Mouse (Mus musculus): ENCODE measurements around the gene Mink1. TPM values are rescaled to one million over a fixed set of nuclear protein-coding genes. Genes with fewer than 3 reads are reported as not detected.

Mink1 gene
- total and polyA plus RNA-seq, 3 experiments: 14.3 to 89.8 (median 38.1) TPM

- no peak for TF ChIP-seq CTCF (IDR thresholded peaks at IDR 0.05; ENCODE audit: low read depth, low read length)
- TF ChIP-seq TAL1 (conservative IDR thresholded peaks at IDR 0.05; ENCODE audit: low read depth, low read length): no peak
- no peak for TF ChIP-seq POLR2AphosphoS5 (IDR thresholded peaks at IDR 0.05; ENCODE audit: insufficient replicate concordance, low read depth, low read length)
- TF ChIP-seq GATA2 (IDR thresholded peaks at IDR 0.05; ENCODE audit: borderline replicate concordance, low read depth, low read length): no peak
- TF ChIP-seq GATA1 (IDR thresholded peaks at IDR 0.05; ENCODE audit: borderline replicate concordance, low read length): no peak
- no peak for ATAC-seq (ENCODE audit: extremely low read depth, insufficient number of reproducible peaks, low FRiP score, poor library complexity, severe bottlenecking)
- Histone ChIP-seq H3K4me1 (ENCODE audit: insufficient read depth, low read depth, low read length) (peaks cover 47% of the 10 kb centered on the region), H3K9me3 (replicated peaks) (no peaks in the 10 kb centered on the region), H3K27me3 (ENCODE audit: insufficient read depth, low read length) (no peaks in the 10 kb centered on the region), H3K36me3 (replicated peaks) (peaks cover 9% of the 10 kb centered on the region), H3K4me3 (ENCODE audit: low read depth, low read length) (no peak overlapping the region)
- no peak for DNase-seq (ENCODE audit: low spot score)
Observed at GRCm38 (mm10) chr11:70635601-70636000, 72.9 kb downstream of the Mink1 start.

DNA sequence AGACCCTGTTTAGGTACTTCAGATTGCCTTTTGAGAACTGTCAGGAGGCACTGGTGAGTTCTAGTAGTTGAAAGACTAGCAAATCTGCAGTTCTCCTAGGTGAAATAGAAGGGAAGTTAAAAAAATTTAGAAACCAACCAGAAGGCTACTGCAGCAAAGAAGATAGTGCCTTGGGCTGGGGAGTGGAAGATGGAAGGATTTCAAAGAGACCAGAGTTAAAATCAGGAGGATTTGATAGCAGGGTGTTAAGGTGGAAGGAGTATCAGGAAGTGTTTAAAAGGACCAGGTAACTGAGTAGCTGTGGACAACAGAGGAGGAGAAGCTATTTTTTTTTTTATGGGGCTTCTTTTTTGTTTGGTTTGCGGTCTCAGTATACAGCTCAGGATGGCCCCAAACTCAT lies 75.1 kb downstream of the Mink1 start:
- peaks cover 59% of the 10 kb centered on the region for H3K4me1 ChIP-seq (ENCODE audit: insufficient read depth, low read depth, low read length)
- H3K4me3 ChIP-seq (ENCODE audit: low read depth, low read length): no peak overlapping the region
- ATAC-seq (ENCODE audit: extremely low read depth, insufficient number of reproducible peaks, low FRiP score, poor library complexity, severe bottlenecking): no peak

GRCm38 (mm10) chr11:70638293-70638692 lies 75.6 kb downstream of the Mink1 start:
- Histone ChIP-seq H3K4me1 (ENCODE audit: insufficient read depth, low read depth, low read length) (peaks cover 61% of the 10 kb centered on the region), H3K27me3 (ENCODE audit: insufficient read depth, low read length) (no peaks in the 10 kb centered on the region), H3K9me3 (replicated peaks) (no peaks in the 10 kb centered on the region), H3K36me3 (replicated peaks) (peaks cover 30% of the 10 kb centered on the region), H3K4me3 (ENCODE audit: low read depth, low read length) (no peak overlapping the region; the same call in 1 of the 2 replicates)
- TF ChIP-seq POLR2AphosphoS5 (IDR thresholded peaks at IDR 0.05; ENCODE audit: insufficient replicate concordance, low read depth, low read length) (no peak), TAL1 (conservative IDR thresholded peaks at IDR 0.05; ENCODE audit: low read depth, low read length) (no peak), CTCF (IDR thresholded peaks at IDR 0.05; ENCODE audit: low read depth, low read length) (no peak), GATA1 (IDR thresholded peaks at IDR 0.05; ENCODE audit: borderline replicate concordance, low read length) (no peak), GATA2 (IDR thresholded peaks at IDR 0.05; ENCODE audit: borderline replicate concordance, low read depth, low read length) (no peak)
- DNase-seq (ENCODE audit: low spot score) (no peak), ATAC-seq (ENCODE audit: extremely low read depth, insufficient number of reproducible peaks, low FRiP score, poor library complexity, severe bottlenecking) (peak; percentile 22; the same call in 1 of the 2 replicates)

More for the DNA sequence above, 75.1 kb downstream of the Mink1 start:
- no peak for DNase-seq (ENCODE audit: low spot score)
- Histone ChIP-seq H3K36me3 (replicated peaks) (peaks cover 25% of the 10 kb centered on the region), H3K27me3 (ENCODE audit: insufficient read depth, low read length) (no peaks in the 10 kb centered on the region), H3K9me3 (replicated peaks) (no peaks in the 10 kb centered on the region)
- TF ChIP-seq POLR2AphosphoS5 (IDR thresholded peaks at IDR 0.05; ENCODE audit: insufficient replicate concordance, low read depth, low read length) (no peak), GATA2 (IDR thresholded peaks at IDR 0.05; ENCODE audit: borderline replicate concordance, low read depth, low read length) (no peak), CTCF (IDR thresholded peaks at IDR 0.05; ENCODE audit: low read depth, low read length) (no peak), GATA1 (IDR thresholded peaks at IDR 0.05; ENCODE audit: borderline replicate concordance, low read length) (no peak), TAL1 (conservative IDR thresholded peaks at IDR 0.05; ENCODE audit: low read depth, low read length) (no peak)

DNA sequence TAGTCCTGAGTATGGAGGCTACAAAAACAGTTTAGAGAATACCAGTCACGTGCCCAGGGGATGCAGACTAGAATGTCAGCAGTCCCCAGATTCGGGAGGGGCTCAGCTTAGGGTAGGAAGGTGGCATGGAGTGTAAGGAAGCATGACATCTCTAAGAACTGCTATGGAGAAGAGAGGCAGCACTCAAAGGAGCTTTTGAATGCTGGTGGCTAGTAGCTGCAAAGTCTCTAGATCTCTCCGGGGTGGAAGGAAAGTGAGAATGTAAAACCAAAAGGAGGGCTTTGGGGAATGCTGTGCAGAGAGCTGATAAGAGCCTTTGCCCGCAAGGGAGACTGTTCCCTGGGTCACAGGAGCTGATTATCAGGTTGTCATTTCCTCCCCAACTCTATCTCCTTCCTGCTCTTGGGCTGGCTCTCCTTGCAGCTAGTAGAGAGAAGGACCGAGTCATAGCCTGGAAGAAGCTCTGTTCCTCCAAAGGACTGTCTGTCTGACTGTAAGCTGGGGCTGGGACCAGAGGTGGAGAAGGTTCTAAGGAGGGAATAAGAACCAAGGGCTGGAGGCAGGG lies 76.1 kb downstream of the Mink1 start, which contains the start of gene Gp1ba:
Gp1ba (plus strand) TSS at position 409 of the 565 bp plus-strand sequence.
- Histone ChIP-seq H3K4me3 (ENCODE audit: low read depth, low read length) (peak within 1 kb of the TSS; percentile 54; the same call in 1 of the 2 replicates), H3K4me1 (ENCODE audit: insufficient read depth, low read depth, low read length) (peaks cover 61% of the 10 kb centered on the region), H3K9me3 (replicated peaks) (no peaks in the 10 kb centered on the region), H3K27me3 (ENCODE audit: insufficient read depth, low read length) (no peaks in the 10 kb centered on the region), H3K36me3 (replicated peaks) (peaks cover 35% of the 10 kb centered on the region)
- TF ChIP-seq POLR2AphosphoS5 (IDR thresholded peaks at IDR 0.05; ENCODE audit: insufficient replicate concordance, low read depth, low read length) (no peak), TAL1 (conservative IDR thresholded peaks at IDR 0.05; ENCODE audit: low read depth, low read length) (peak; percentile 75)
- peak; percentile 74 for DNase-seq (ENCODE audit: low spot score)
- peak; percentile 90 for ATAC-seq (ENCODE audit: extremely low read depth, insufficient number of reproducible peaks, low FRiP score, poor library complexity, severe bottlenecking)

DNA sequence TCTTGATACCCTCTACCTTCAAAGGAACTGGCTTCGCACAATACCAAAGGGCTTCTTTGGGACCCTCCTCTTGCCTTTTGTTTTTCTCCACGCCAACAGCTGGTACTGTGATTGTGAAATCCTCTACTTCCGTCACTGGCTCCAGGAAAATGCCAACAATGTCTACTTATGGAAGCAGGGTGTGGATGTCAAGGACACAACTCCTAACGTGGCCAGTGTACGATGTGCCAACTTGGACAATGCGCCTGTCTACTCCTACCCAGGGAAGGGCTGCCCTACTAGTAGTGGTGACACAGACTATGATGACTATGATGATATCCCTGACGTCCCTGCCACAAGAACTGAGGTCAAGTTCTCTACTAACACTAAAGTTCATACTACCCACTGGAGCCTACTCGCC lies 77.3 kb downstream of the Mink1 start:
- TF ChIP-seq TAL1 (conservative IDR thresholded peaks at IDR 0.05; ENCODE audit: low read depth, low read length) (no peak), GATA1 (IDR thresholded peaks at IDR 0.05; ENCODE audit: borderline replicate concordance, low read length) (no peak), GATA2 (IDR thresholded peaks at IDR 0.05; ENCODE audit: borderline replicate concordance, low read depth, low read length) (no peak), CTCF (IDR thresholded peaks at IDR 0.05; ENCODE audit: low read depth, low read length) (no peak), POLR2AphosphoS5 (IDR thresholded peaks at IDR 0.05; ENCODE audit: insufficient replicate concordance, low read depth, low read length) (no peak)
- Histone ChIP-seq H3K36me3 (replicated peaks) (peaks cover 47% of the 10 kb centered on the region), H3K4me3 (ENCODE audit: low read depth, low read length) (no peak overlapping the region), H3K4me1 (ENCODE audit: insufficient read depth, low read depth, low read length) (peaks cover 70% of the 10 kb centered on the region), H3K9me3 (replicated peaks) (no peaks in the 10 kb centered on the region), H3K27me3 (ENCODE audit: insufficient read depth, low read length) (no peaks in the 10 kb centered on the region)
- ATAC-seq (ENCODE audit: extremely low read depth, insufficient number of reproducible peaks, low FRiP score, poor library complexity, severe bottlenecking) (no peak), DNase-seq (ENCODE audit: low spot score) (no peak)

DNA sequence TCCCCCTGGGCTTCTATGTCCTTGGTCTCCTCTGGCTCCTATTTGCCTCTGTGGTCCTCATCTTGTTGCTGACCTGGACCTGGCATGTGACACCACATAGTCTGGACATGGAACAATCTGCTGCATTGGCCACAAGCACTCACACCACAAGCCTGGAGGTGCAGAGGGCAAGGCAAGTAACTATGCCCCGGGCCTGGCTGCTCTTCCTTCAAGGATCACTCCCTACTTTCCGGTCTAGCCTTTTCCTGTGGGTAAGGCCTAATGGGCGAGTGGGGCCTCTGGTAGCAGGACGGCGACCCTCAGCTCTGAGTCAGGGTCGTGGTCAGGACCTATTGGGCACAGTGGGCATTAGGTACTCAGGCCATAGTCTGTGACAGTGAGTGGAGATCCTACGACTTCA lies 78.6 kb downstream of the Mink1 start:
- Histone ChIP-seq H3K9me3 (replicated peaks) (no peaks in the 10 kb centered on the region), H3K27me3 (ENCODE audit: insufficient read depth, low read length) (no peaks in the 10 kb centered on the region), H3K36me3 (replicated peaks) (peaks cover 59% of the 10 kb centered on the region), H3K4me1 (ENCODE audit: insufficient read depth, low read depth, low read length) (peaks cover 80% of the 10 kb centered on the region), H3K4me3 (ENCODE audit: low read depth, low read length) (no peak overlapping the region)
- DNase-seq (ENCODE audit: low spot score) (no peak), ATAC-seq (ENCODE audit: extremely low read depth, insufficient number of reproducible peaks, low FRiP score, poor library complexity, severe bottlenecking) (no peak)
- no peak for TF ChIP-seq GATA2 (IDR thresholded peaks at IDR 0.05; ENCODE audit: borderline replicate concordance, low read depth, low read length)
- no peak for TF ChIP-seq GATA1 (IDR thresholded peaks at IDR 0.05; ENCODE audit: borderline replicate concordance, low read length)
- no peak for TF ChIP-seq CTCF (IDR thresholded peaks at IDR 0.05; ENCODE audit: low read depth, low read length)
- no peak for TF ChIP-seq TAL1 (conservative IDR thresholded peaks at IDR 0.05; ENCODE audit: low read depth, low read length)
- TF ChIP-seq POLR2AphosphoS5 (IDR thresholded peaks at IDR 0.05; ENCODE audit: insufficient replicate concordance, low read depth, low read length): no peak
